Mouse (Mus musculus): ENCODE results near the gene Mad1l1.

The Mad1l1 gene

DNA sequence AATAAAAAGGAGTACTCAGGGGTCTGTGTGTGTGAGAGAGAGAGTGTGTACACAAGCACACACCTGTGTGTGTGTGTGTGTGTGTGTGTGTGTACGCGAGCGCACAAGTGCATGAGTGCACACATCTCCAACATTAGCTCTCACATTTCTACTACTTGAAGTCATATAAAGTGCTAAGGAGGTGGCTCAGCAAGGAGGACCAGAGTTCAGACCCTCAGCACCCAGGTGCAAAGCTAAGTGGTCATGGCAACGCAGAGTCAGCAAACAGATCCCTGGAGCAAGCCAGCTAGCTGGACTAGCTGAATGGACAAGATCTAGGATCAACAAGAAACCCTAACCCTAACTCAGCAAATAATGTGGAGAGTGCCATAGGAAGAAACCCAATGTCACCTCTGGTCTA, 139.0 kb downstream of the Mad1l1 start:
- ChIA-PET CTCF (interaction anchor here in 2 of 4 experiments (0.7 to 1.3 kb wide), 2 partner anchors 16 to 135 kb away, joined by 3 to 4 read pairs; no protein-coding TSS in a partner anchor), POLR2A (interaction anchor here in 1 of 4 experiments (0.6 to 1.4 kb wide), 4 partner anchors 10 to 148 kb away, joined by 3 to 4 read pairs (median 4); no protein-coding TSS in a partner anchor)

- ChIA-PET CTCF (no interaction called here), POLR2A (no interaction called here)
Observed at GRCm38 (mm10) chr5:140180016-140180415, 141.3 kb downstream of the Mad1l1 start.

GRCm38 (mm10) chr5:140178058-140178690, 143.2 kb downstream of the Mad1l1 start:
- CTCF ChIA-PET = interaction anchor here in 3 of 4 experiments (0.5 to 0.7 kb wide), 3 partner anchors 324 to 650 kb away, joined by 3 read pairs; partner anchors contain the start of gene Micall2 (in 1 of the 3)
- POLR2A ChIA-PET = interaction anchor here in 1 of 4 experiments (1.3 to 1.4 kb wide), 2 partner anchors 13 to 24 kb away, joined by 3 read pairs; no protein-coding TSS in a partner anchor

DNA sequence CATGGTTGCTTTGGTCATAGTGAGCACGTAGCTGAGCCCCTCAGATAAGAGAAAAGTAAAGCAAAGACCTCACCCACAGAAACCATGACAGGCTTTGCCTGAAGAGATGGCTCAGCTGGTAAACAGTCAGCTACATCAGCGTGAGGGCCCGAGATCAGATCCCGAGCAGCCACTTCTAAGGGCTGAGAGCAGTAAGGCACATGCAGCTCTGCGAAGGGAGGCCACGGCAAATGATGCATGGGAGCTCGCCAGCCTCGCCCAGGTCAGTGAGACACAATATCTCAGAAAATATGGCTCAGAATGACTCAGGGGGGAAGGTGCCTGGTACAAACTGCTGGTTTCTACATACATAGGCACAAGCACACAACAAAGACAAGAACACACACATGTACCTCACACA, 143.8 kb downstream of the Mad1l1 start:
- ChIA-PET POLR2A (interaction anchor here in 1 of 4 experiments (1.3 to 1.4 kb wide), 2 partner anchors 12 to 25 kb away, joined by 3 read pairs; no protein-coding TSS in a partner anchor), CTCF (interaction anchor here in 1 of 4 experiments (0.7 kb wide), 1 partner anchor 651 kb away, joined by 3 read pairs; no protein-coding TSS in a partner anchor)

DNA sequence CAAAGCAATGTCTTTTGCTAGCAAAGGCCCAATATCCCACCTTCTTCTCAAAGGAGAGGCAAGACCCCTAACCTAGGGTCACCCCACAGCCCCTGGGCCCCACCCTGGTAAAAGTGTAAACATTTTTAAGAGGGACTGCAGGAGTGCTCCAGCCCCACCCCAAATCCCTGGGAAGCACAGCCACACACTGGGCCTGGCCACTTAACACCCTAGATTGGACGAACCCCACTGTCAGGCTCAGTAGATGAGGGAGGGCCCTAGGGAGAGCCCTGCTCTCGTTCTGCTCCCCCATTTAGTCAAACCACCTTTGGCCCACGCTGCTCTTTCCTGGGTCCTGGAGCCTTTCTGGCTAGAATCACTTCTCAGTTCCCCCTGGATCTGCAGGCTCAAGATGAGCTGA, 145.0 kb downstream of the Mad1l1 start:
- POLR2A ChIA-PET = no interaction called here
- CTCF ChIA-PET = no interaction called here

DNA sequence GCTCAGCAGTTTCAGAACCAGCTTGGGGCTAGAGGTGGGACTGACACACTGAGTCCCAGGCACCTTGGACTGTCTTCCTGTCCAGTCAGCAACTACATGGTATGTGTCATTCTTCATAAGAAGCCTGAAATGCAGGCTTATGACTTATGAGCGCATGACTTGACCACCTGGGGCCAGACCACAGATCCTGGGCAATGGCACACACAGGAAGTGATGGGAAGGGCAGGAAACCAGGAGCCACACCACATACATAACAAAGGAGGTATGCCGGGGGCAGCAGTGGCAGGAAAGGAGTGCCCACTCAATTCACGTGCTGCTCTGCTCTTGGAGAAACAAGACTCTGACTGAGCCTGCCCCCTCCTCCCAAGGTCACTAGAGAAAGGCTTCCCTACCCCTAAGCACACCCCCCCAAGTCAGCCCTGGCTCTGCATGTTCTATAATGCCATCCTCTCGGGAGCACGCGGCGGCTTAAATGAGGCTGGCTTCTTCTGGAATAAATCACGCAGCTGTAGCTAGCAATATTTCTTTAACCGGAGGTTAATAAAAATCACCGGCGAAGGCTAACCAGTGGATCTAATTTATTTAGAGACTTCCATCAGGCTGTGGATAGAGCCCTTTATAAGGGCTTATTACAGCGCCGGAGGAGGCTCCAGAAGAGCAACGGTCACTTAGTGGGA, 146.4 kb downstream of the Mad1l1 start:
- ChIA-PET CTCF (interaction anchor here in 2 of 4 experiments (0.5 to 1.1 kb wide), 4 partner anchors 12 to 222 kb away, joined by 3 to 5 read pairs (median 4); no protein-coding TSS in a partner anchor), POLR2A (interaction anchor here in 2 of 4 experiments (0.5 to 2.6 kb wide), 13 partner anchors 10 to 474 kb away, joined by 3 to 8 read pairs (median 3); no protein-coding TSS in a partner anchor)

DNA sequence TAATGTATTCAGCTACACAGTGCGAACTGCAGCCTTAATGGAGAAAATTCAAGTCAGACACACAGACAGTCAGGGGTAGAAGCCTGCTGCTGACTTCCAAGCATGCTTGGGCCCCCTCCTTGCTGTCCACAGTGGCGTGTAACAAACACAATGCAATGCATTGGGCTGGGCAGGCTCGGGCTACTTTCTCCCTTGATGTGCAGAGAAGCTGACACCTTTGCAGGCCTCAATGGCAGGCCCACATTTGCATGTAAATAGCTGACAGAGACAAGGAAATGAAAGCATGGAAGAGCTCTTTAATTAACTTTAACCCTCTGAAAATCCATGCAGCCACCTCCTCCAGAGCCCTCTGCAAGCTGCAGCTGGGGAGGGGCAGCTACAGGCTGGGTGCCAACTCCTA, 147.3 kb downstream of the Mad1l1 start:
- POLR2A ChIA-PET = interaction anchor here in 2 of 4 experiments (0.5 to 2.6 kb wide), 15 partner anchors 9 to 531 kb away, joined by 3 to 8 read pairs (median 3); partner anchors contain the start of gene Brat1 (in 1 of the 2)

DNA sequence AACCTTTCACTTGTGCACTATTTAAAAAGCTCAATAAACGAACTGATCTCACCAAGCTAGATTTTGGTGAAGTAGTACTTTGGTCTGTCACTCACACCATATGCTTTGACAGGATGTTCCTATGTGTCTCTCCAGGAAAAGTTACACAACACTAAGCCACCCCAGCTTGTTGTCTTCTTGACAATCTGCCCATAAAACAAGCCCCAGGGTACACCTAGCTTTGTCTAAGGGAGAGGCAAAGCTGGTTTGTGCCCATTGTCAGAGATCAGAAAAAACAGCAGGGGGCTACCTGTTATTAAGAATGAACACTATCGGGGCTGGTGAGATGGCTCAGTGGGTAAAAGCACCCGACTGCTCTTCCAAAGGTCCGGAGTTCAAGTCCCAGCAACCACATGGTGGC, 148.2 kb downstream of the Mad1l1 start:
- ChIA-PET POLR2A (interaction anchor here in 1 of 4 experiments (1.5 to 2.6 kb wide), 2 partner anchors 13 to 27 kb away, joined by 4 to 8 read pairs; no protein-coding TSS in a partner anchor), CTCF (interaction anchor here in 2 of 4 experiments (0.7 to 1.3 kb wide), 2 partner anchors 25 to 26 kb away, joined by 3 to 9 read pairs; no protein-coding TSS in a partner anchor)

More for the DNA sequence above, 147.3 kb downstream of the Mad1l1 start:
- CTCF ChIA-PET = interaction anchor here in 2 of 4 experiments (0.5 to 1.3 kb wide), 7 partner anchors 13 to 812 kb away, joined by 3 to 5 read pairs (median 3); no protein-coding TSS in a partner anchor

GRCm38 (mm10) chr5:140171710-140172109, 149.6 kb downstream of the Mad1l1 start:
- ChIA-PET POLR2A (no interaction called here), CTCF (no interaction called here)

DNA sequence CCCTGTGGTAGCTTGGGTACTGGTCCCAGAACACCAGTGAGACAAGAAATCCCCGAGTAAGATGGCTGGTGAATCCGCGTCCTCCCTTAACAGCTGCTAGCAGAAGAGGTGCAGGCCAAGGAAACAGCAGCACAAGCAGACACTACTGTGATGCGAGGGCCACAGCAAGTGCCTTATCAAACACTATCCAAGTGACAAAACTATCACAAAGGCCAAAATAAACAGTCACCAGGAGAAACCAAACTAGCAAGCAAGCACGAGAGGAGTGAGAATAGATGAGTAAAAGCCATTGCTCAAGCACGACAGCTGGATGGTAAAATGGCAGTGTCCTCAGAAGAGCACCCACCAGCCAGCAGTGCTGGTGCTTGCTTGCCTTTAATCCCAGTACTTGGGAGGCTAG, 153.8 kb downstream of the Mad1l1 start:
- ChIA-PET POLR2A (interaction anchor here in 1 of 4 experiments (1.8 kb wide), 1 partner anchor 9 kb away, joined by 6 read pairs; no protein-coding TSS in a partner anchor), CTCF (no interaction called here)

DNA sequence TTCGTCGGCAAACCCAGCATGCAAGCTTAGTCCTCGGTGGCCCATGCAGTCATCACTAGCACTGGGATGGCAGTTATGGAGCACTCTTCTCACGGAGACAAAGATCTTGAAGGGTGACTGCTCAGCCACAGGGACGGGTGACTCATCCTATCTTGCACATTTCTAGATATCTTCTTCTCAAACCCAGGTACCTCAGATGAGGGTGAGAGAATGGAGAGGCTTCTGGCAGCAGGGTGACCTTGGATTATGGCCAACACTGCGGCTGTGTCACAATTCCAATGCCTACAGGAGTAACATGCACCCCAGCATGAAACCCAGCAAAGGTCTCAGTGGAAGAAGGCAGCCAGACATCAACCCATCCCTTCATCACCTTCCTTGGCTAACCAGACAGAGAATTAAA, 154.3 kb downstream of the Mad1l1 start:
- ChIA-PET POLR2A (interaction anchor here in 2 of 4 experiments (0.8 to 1.8 kb wide), 3 partner anchors 8 to 10 kb away, joined by 3 to 6 read pairs (median 4); no protein-coding TSS in a partner anchor), CTCF (interaction anchor here in 1 of 4 experiments (1.1 kb wide), 1 partner anchor 348 kb away, joined by 3 read pairs; no protein-coding TSS in a partner anchor)

- ChIA-PET POLR2A (interaction anchor here in 1 of 4 experiments (0.8 kb wide), 1 partner anchor 41 kb away, joined by 3 read pairs; no protein-coding TSS in a partner anchor), CTCF (no interaction called here)
Observed at GRCm38 (mm10) chr5:140163947-140164346, 157.4 kb downstream of the Mad1l1 start.

DNA sequence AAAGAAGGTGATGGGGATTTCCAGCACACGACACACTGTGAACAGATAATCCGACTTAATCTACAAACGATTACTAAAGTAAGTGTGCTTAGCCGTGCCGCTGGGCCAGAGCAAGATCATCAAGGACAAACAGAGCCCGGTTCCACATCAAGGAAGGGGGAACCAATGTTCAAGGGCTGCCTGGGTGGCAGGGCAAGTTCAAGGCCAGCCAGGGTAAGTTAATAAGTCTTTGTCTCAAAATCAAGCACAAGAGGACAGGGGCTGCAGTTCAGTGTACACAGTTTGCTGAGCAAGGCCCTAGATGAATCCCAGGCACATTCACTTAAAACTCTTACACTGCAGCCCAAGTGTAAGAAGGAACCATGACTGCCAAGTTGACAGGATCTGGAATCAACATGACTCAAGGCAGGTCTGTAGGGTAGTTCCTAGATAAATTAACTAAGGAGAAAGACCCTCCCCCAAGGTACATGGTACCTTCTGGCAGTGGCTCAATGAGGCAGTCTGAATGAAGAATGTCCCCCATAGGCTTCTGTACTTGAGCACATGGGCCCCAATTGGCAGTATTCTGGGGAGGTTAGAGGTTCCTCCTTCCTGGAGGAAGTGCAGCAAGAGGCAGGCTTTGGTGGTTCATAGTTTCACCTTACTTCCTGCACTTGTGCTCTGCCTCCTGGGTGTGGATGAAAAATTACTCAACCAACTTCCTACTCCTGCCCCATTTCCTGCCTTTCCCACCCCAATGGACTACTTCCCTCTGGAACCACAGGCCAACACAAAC, 159.1 kb downstream of the Mad1l1 start:
- ChIA-PET POLR2A (interaction anchor here in 1 of 4 experiments (0.9 to 1.9 kb wide), 2 partner anchors 12 to 18 kb away, joined by 3 to 5 read pairs; no protein-coding TSS in a partner anchor), CTCF (no interaction called here)

DNA sequence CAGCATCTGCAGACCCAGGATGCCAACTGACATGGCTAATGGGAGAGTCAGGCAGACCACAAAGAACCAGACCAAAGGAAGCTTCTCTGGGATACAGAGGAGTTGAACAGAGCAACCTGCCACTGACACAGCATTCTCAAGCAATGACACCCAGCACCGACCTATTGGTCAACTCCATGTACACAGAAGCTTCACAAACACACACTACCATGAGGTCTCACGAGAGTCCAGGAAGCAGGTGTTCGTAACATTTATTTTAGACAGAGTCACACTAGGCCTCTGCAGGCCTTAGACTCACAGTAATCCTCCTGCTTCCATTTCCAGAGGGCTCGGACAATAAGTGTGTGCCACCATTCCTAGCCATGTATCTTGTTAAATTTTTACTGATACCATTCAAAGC, 162.3 kb downstream of the Mad1l1 start:
- ChIA-PET POLR2A (interaction anchor here in 2 of 4 experiments (0.6 to 1.6 kb wide), 12 partner anchors 9 to 331 kb away, joined by 3 to 6 read pairs (median 3); no protein-coding TSS in a partner anchor), CTCF (no interaction called here)

- POLR2A ChIA-PET = interaction anchor here (0.7 to 1.6 kb wide), 16 partner anchors 9 to 179 kb away, joined by 3 to 6 read pairs (median 3); no protein-coding TSS in a partner anchor
- CTCF ChIA-PET = interaction anchor here in 1 of 4 experiments (0.7 kb wide), 1 partner anchor 253 kb away, joined by 3 read pairs; no protein-coding TSS in a partner anchor
Observed at GRCm38 (mm10) chr5:140157886-140158627, 163.3 kb downstream of the Mad1l1 start.

GRCm38 (mm10) chr5:140154166-140154565, 167.2 kb downstream of the Mad1l1 start:
- ChIA-PET CTCF (interaction anchor here in 1 of 4 experiments (0.6 kb wide), 1 partner anchor 117 kb away, joined by 3 read pairs; no protein-coding TSS in a partner anchor), POLR2A (interaction anchor here in 1 of 4 experiments (0.6 to 1.1 kb wide), 2 partner anchors 28 to 264 kb away, joined by 3 read pairs; no protein-coding TSS in a partner anchor)

DNA sequence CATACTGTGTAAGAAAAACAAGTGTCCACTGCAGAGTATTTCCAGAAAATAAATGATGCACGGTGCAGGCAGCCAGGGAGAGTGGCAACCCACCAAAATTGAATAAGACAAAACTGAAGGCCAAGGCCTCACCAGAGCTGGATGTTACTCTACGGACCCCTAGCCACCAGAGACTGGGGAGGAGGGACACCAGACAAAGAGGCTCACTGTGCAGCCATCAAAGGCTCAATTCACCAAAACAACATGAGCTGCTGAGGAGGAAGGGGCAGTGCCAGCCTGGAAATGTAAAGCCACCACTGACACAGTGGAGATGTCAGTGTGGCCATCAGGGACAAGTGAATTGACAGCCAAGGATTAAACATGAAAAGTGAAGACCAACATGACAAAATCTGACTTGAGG, 169.5 kb downstream of the Mad1l1 start:
- ChIA-PET CTCF (interaction anchor here in 2 of 4 experiments (0.7 to 1.2 kb wide), 4 partner anchors 9 to 195 kb away, joined by 3 to 4 read pairs (median 3); no protein-coding TSS in a partner anchor), POLR2A (interaction anchor here in 1 of 4 experiments (0.7 to 1.0 kb wide), 3 partner anchors 14 to 206 kb away, joined by 3 to 4 read pairs (median 3); no protein-coding TSS in a partner anchor)
